Mouse (Mus musculus) adrenal gland, adult 2 months (tissue): ENCODE measurements at regions not wholly inside any gene's neighbourhood (a gene's known extent, or its start where the extent isn't known, plus 50 kb on each side); places are given as distances from the start of the nearest gene placed in this dataset.
A peak's percentile ranks its signal among the peaks of the same experiment; 100 is the strongest.

ENCODE experiments used
- DNase-seq: peaks from one replicate; pipeline ENCODE4 v3.0.0; 2021

DNA sequence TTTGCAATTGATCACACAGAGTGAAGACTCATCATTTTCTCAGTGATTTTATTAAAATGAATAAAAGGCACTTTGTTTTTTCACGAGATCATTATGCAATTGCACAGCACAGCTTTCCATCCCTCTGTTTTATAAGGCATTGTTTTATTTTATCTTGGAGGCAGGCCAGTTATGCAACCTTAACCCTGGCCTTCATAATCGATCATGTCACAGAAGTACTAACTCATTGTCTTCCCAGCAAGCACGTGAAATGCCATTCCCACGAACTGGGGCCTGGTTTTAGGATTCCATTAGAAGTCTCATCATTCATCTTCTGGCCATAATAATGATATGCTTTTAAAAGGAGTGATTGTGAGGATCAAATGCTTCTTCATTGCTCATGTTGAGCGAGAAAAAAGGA, 355.5 kb upstream of the Gria3 start:
- peak; percentile 72 for DNase-seq

GRCm38 (mm10) chrX:41052861-41053260, 347.8 kb upstream of the Gria3 start:
- DNase-seq = no peak

GRCm38 (mm10) chrX:41054619-41055018, 346.0 kb upstream of the Gria3 start:
- no peak for DNase-seq
